In the genomic region with DNA sequence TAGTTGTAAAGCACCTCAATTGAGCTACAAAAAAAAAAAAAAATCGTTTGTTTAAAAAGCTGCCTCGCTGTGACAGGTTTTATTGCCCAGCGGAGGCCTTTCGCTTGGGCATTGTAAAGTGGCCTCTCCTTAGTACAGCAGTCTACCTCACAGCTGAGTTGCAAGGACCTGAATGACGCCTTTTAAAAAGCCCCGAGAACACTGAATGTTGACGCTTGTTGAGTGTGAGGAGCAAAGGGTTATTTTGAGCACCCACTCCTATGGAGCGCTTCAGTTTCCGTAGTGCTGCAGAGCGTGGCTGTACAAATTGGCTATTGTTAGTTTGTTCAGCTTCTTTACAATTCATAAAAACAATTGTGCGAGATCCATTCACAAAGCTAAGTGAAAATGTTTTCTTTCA, we compare ENCODE assay signal across 8 mouse cellular contexts. TPM values are rescaled to one million over a fixed set of nuclear protein-coding genes. Genes with fewer than 3 reads are reported as not detected.
DNase-seq lines count a peak whose midpoint lies in the region; ATAC-seq and TF ChIP-seq lines count a peak whose summit lies in the region.

No protein-coding gene starts in this region.

- peak overlapping the region; percentile 98 for H3K9ac ChIP-seq in lung, embryonic 16.5 days (ENCODE audit: low read length)
- peak overlapping the region; percentile 91 for H3K9ac ChIP-seq in hindbrain, embryonic 14.5 days
- H3K9ac ChIP-seq in midbrain, embryonic 12.5 days (replicated peaks): peak overlapping the region; percentile 96

- H3K27ac ChIP-seq in lung, embryonic 16.5 days (ENCODE audit: low read length): peak overlapping the region; percentile 52; the same call in 1 of the 2 replicates
- no peak overlapping the region for H3K27ac ChIP-seq in cortical plate, adult 2 months (ENCODE audit: insufficient read depth, low read length)
- H3K27ac ChIP-seq in hindbrain, embryonic 14.5 days: peak overlapping the region; percentile 94
- no peak overlapping the region for H3K27ac ChIP-seq in midbrain, embryonic 12.5 days (replicated peaks)

- no peaks in the 10 kb centered on the region for H3K36me3 ChIP-seq in lung, embryonic 16.5 days (ENCODE audit: control insufficient read depth, insufficient read depth, low read length)
- no peaks in the 10 kb centered on the region for H3K36me3 ChIP-seq in hindbrain, embryonic 14.5 days (replicated peaks; ENCODE audit: control insufficient read depth, insufficient read depth)
- H3K36me3 ChIP-seq in midbrain, embryonic 12.5 days: no peaks in the 10 kb centered on the region

- peak overlapping the region; percentile 82 for H3K4me2 ChIP-seq in lung, embryonic 16.5 days (ENCODE audit: low read depth, low read length)
- H3K4me2 ChIP-seq in hindbrain, embryonic 14.5 days (replicated peaks): peak overlapping the region; percentile 85
- peak overlapping the region; percentile 89 for H3K4me2 ChIP-seq in midbrain, embryonic 12.5 days (replicated peaks)

- DNase-seq in lung, postnatal 36 days: no peak
- DNase-seq in hindbrain, embryonic 14.5 days (ENCODE audit: low spot score): no peak
- no peak for DNase-seq in spleen, adult 12 weeks (ENCODE audit: low spot score)
- no peak for DNase-seq in right cerebral cortex, postnatal 14 days
- no peak for DNase-seq in left cerebral cortex, adult 18-20 months (ENCODE audit: low spot score in 2 of 2)

- H3K4me1 ChIP-seq in lung, embryonic 16.5 days (replicated peaks; ENCODE audit: control insufficient read depth, insufficient read depth, low read length): peaks cover 13% of the 10 kb centered on the region
- peaks cover 4% of the 10 kb centered on the region; the same call in 1 of the 2 replicates for H3K4me1 ChIP-seq in cortical plate, adult 2 months (ENCODE audit: control insufficient read depth, insufficient read depth, low read length)
- peaks cover 22% of the 10 kb centered on the region for H3K4me1 ChIP-seq in hindbrain, embryonic 14.5 days (replicated peaks; ENCODE audit: control insufficient read depth, insufficient read depth, low read length)
- peaks cover 20% of the 10 kb centered on the region for H3K4me1 ChIP-seq in midbrain, embryonic 12.5 days

- TF ChIP-seq CTCF in cortical plate, adult 2 months (IDR thresholded peaks at IDR 0.05; ENCODE audit: extremely low read depth, insufficient read depth, low read length): no peak

- ATAC-seq in lung, embryonic 16.5 days (ENCODE audit: low read depth): no peak
- no peak for ATAC-seq in hindbrain, embryonic 14.5 days (ENCODE audit: low FRiP score)
- no peak for ATAC-seq in midbrain, embryonic 12.5 days (ENCODE audit: low FRiP score, low read depth)

- TF ChIP-seq POLR2A in cortical plate, adult 2 months (IDR thresholded peaks at IDR 0.05; ENCODE audit: extremely low read depth, insufficient read depth, low read length): no peak

- H3K4me3 ChIP-seq in lung, embryonic 16.5 days (ENCODE audit: low read length): peak overlapping the region; percentile 99
- H3K4me3 ChIP-seq in cortical plate, adult 2 months (ENCODE audit: insufficient read depth, low read length): peak overlapping the region; percentile 85
- H3K4me3 ChIP-seq in hindbrain, embryonic 14.5 days (replicated peaks; ENCODE audit: low read length): peak overlapping the region; percentile 82
- peak overlapping the region; percentile 94 for H3K4me3 ChIP-seq in midbrain, embryonic 12.5 days

- no peaks in the 10 kb centered on the region for H3K27me3 ChIP-seq in lung, embryonic 16.5 days (ENCODE audit: control insufficient read depth, insufficient read depth, low read depth, low read length)
- H3K27me3 ChIP-seq in hindbrain, embryonic 14.5 days (ENCODE audit: control insufficient read depth, insufficient read depth, low read length): no peaks in the 10 kb centered on the region
- no peaks in the 10 kb centered on the region for H3K27me3 ChIP-seq in midbrain, embryonic 12.5 days

- WGBS in lung, embryonic 16.5 days: 2% methylated on average over 11 of the region's 11 CpGs
- 3% methylated on average over 11 of the region's 11 CpGs for WGBS in hindbrain, embryonic 14.5 days
- WGBS in midbrain, embryonic 12.5 days: 5% methylated on average over 11 of the region's 11 CpGs

- no peaks in the 10 kb centered on the region for H3K9me3 ChIP-seq in lung, embryonic 16.5 days (ENCODE audit: control insufficient read depth, low read length)
- no peaks in the 10 kb centered on the region for H3K9me3 ChIP-seq in hindbrain, embryonic 14.5 days (ENCODE audit: control insufficient read depth, low read length)
- H3K9me3 ChIP-seq in midbrain, embryonic 12.5 days: no peaks in the 10 kb centered on the region

RNA-seq across cellular contexts. Expression of a gene that starts 1.4 kb away (rescaled TPM):
- polyA plus RNA-seq in lung, embryonic 16.5 days (2015; fragmentation: Nextera tagmentation; extraction: Ambion mirVana): 555 and 584 TPM in 2 replicates
- 91.8 and 95.9 TPM in 2 replicates for polyA plus RNA-seq in cortical plate, adult 2 months (2012; rRNA removed)
- polyA plus RNA-seq in hindbrain, embryonic 14.5 days (2014; fragmentation: Nextera tagmentation; extraction: Ambion mirVana): 549 and 555 TPM in 2 replicates
- polyA plus RNA-seq in midbrain, embryonic 12.5 days (2016; fragmentation: Nextera tagmentation; extraction: Ambion mirVana): 531 and 542 TPM in 2 replicates
- 100 to 1,000 TPM; 105 to 110 TPM for total RNA-seq in left cerebral cortex, adult 18-20 months (2021)

RNA-seq across cellular contexts. Expression of a gene that starts 30.4 kb away (rescaled TPM):
- 8.0 and 8.3 TPM in 2 replicates for polyA plus RNA-seq in lung, embryonic 16.5 days (2015; fragmentation: Nextera tagmentation; extraction: Ambion mirVana)
- 4.5 and 4.7 TPM in 2 replicates for polyA plus RNA-seq in cortical plate, adult 2 months (2012; rRNA removed)
- 12.7 and 13.5 TPM in 2 replicates for polyA plus RNA-seq in hindbrain, embryonic 14.5 days (2014; fragmentation: Nextera tagmentation; extraction: Ambion mirVana)
- 12.1 and 12.9 TPM in 2 replicates for polyA plus RNA-seq in midbrain, embryonic 12.5 days (2016; fragmentation: Nextera tagmentation; extraction: Ambion mirVana)
- total RNA-seq in left cerebral cortex, adult 18-20 months (2021): 1 to 10 TPM; 9.1 to 9.3 TPM

RNA-seq across cellular contexts. Expression of a gene that starts 53.8 kb away (rescaled TPM):
- polyA plus RNA-seq in lung, embryonic 16.5 days (2015; fragmentation: Nextera tagmentation; extraction: Ambion mirVana): 0.93 and 1.1 TPM in 2 replicates
- polyA plus RNA-seq in cortical plate, adult 2 months (2012; rRNA removed): 0.09 and 0.19 TPM in 2 replicates
- 0.03 and 0.10 TPM in 2 replicates for polyA plus RNA-seq in hindbrain, embryonic 14.5 days (2014; fragmentation: Nextera tagmentation; extraction: Ambion mirVana)
- not detected in 2 replicates for polyA plus RNA-seq in midbrain, embryonic 12.5 days (2016; fragmentation: Nextera tagmentation; extraction: Ambion mirVana)
- under 1 TPM; 0.21 to 0.26 TPM for total RNA-seq in left cerebral cortex, adult 18-20 months (2021)

Comparison
In these comparisons a context has a peak if more than half of its experiments do, and no peak if none do; other contexts are left out.
1. H3K27ac ChIP-seq: peak in lung, embryonic 16.5 days (single experiment) and hindbrain, embryonic 14.5 days (single experiment); none in cortical plate, adult 2 months (single experiment) and midbrain, embryonic 12.5 days (single experiment).
2. Peak in every context shown above with its lines, with median percentiles within 50 percentile points of each other: H3K4me2 ChIP-seq, H3K4me3 ChIP-seq and H3K9ac ChIP-seq.